Mouse (Mus musculus) hindbrain, embryonic 14.5 days (tissue): ENCODE data around the gene Gm28042. TPM values are rescaled to one million over a fixed set of nuclear protein-coding genes. Genes with fewer than 3 reads are reported as not detected.

Experiments
- ATAC-seq: fragments of 200-750 bp; cut with Nextera tagmentation; 2 replicates; pipeline ENCODE4 v1.8.0; 2017; ENCODE audit warnings: moderate number of reproducible peaks, mild to moderate bottlenecking, moderate TSS enrichment, moderate library complexity; ENCODE audit not compliant: low FRiP score
- DNase-seq: peaks from one replicate; pipeline ENCODE4 v3.0.0-alpha.2; 2015; ENCODE audit warnings: low spot score
- H3K27ac ChIP-seq: fragments of 300-500 bp; sonication (generic); 2 replicates; pipeline ENCODE4 v1.5.1; 2014; ENCODE audit warnings: mild to moderate bottlenecking, moderate library complexity
- H3K27me3 ChIP-seq: fragments of 300-500 bp; sonication (generic); 2 replicates; pipeline ENCODE4 v1.6.1; 2014; ENCODE audit warnings: mild to moderate bottlenecking, low read length, mixed read lengths; ENCODE audit not compliant: control insufficient read depth, insufficient read depth
- H3K36me3 ChIP-seq: fragments of 300-500 bp; sonication (generic); replicated peaks from 2 replicates; pipeline ENCODE4 v1.6.1; 2014; ENCODE audit not compliant: control insufficient read depth, insufficient read depth
- H3K4me1 ChIP-seq: fragments of 300-500 bp; sonication (generic); replicated peaks from 2 replicates; pipeline ENCODE4 v1.6.1; 2014; ENCODE audit warnings: antibody characterized with exemption, low read length, mixed read lengths; ENCODE audit not compliant: control insufficient read depth, insufficient read depth
- H3K4me2 ChIP-seq: fragments of 300-500 bp; sonication (generic); replicated peaks from 2 replicates; pipeline ENCODE4 v1.6.1; 2014; ENCODE audit warnings: mild to moderate bottlenecking, moderate library complexity
- H3K4me3 ChIP-seq: fragments of 300-500 bp; sonication (generic); replicated peaks from 2 replicates; pipeline ENCODE4 v1.5.1; 2014; ENCODE audit warnings: mild to moderate bottlenecking, low read length
- H3K9ac ChIP-seq: fragments of 300-500 bp; sonication (generic); 2 replicates; pipeline ENCODE4 v1.6.1; 2014
- H3K9me3 ChIP-seq: fragments of 300-500 bp; sonication (generic); 2 replicates; pipeline ENCODE4 v1.6.1; 2016; ENCODE audit warnings: low read length; ENCODE audit not compliant: control insufficient read depth
- WGBS: fragments of 180-500 bp; shearing (Covaris S2); extraction: QIAGEN DNeasy Blood & Tissue Kit; methylation state at CpG from one replicate; pipeline ENCODE4 v1.1.7; 2014; 5-methylcytosine and 5-hydroxymethylcytosine counted together
- polyA plus RNA-seq: library from polyadenylated mRNA; unstranded; fragments of >200 nt; fragmentation: Nextera tagmentation; extraction: Ambion mirVana; gene quantifications from 2 replicates; pipeline ENCODE4 v1.2.1, GENCODE M21; 2014

The Gm28042 gene
- polyA plus RNA-seq, 1 experiment from 2014 or later = 4.0 TPM

DNA sequence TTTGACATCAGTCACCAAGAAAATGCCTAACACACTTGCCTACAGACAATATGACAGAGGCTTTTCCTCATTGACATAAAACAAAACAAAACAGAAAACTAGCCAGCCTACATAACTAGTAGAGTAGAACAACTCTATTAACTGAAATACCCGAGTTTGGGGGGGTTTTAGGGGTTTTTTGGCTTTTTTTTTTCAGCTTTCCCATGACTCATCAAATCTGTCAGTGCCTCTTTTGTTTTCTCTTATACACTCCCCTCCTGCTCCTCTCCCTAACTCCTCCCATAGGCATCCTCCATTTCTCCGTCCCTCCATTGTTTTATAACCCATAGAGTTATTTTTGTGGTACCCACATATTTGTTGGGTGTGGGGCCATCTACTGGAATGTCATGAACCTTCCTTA, 33.8 kb upstream of the Gm28042 start:
- 43% methylated on average over 2 of the region's 2 CpGs for WGBS

DNA sequence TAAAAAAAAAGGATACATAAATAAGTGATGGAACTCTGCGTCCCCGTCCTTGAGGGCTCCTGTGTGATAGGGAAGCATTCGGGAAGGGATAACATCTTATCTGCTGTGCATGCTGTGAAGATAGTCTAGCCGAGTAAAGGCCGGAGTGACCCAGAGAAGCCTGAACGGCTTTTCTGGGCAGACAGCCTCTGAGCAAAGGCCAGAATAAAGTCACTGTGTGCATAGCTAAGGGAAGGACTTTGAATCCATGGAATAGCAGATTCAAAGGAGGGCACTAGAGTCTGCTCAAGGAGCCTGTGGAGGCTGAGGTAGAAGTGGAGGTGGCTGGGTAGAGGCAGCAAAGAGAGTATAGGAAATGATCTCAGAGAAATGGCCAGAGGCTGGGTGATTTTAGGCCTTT, 32.5 kb upstream of the Gm28042 start:
- Histone ChIP-seq H3K4me3 (no peak overlapping the region), H3K27me3 (no peaks in the 10 kb centered on the region), H3K27ac (peak overlapping the region; percentile 73), H3K9me3 (no peaks in the 10 kb centered on the region), H3K9ac (no peak overlapping the region), H3K4me2 (no peak overlapping the region), H3K4me1 (0 out of 2 replicates have a peak, but pooled peaks cover 7% of the 10 kb centered on the region), H3K36me3 (no peaks in the 10 kb centered on the region; the same call in 1 of the 2 replicates)
- ATAC-seq (no peak), DNase-seq (no peak)
- 89% methylated on average over 6 of the region's 6 CpGs for WGBS

More for the DNA sequence above, 33.8 kb upstream of the Gm28042 start:
- H3K4me1 ChIP-seq = 0 out of 2 replicates have a peak, but pooled peaks cover 7% of the 10 kb centered on the region
- no peak overlapping the region for H3K9ac ChIP-seq
- no peaks in the 10 kb centered on the region for H3K27me3 ChIP-seq
- no peak for DNase-seq
- no peak overlapping the region for H3K4me3 ChIP-seq
- no peak overlapping the region for H3K27ac ChIP-seq
- no peak overlapping the region for H3K4me2 ChIP-seq
- no peaks in the 10 kb centered on the region for H3K36me3 ChIP-seq
- no peaks in the 10 kb centered on the region for H3K9me3 ChIP-seq
- ATAC-seq = no peak

DNA sequence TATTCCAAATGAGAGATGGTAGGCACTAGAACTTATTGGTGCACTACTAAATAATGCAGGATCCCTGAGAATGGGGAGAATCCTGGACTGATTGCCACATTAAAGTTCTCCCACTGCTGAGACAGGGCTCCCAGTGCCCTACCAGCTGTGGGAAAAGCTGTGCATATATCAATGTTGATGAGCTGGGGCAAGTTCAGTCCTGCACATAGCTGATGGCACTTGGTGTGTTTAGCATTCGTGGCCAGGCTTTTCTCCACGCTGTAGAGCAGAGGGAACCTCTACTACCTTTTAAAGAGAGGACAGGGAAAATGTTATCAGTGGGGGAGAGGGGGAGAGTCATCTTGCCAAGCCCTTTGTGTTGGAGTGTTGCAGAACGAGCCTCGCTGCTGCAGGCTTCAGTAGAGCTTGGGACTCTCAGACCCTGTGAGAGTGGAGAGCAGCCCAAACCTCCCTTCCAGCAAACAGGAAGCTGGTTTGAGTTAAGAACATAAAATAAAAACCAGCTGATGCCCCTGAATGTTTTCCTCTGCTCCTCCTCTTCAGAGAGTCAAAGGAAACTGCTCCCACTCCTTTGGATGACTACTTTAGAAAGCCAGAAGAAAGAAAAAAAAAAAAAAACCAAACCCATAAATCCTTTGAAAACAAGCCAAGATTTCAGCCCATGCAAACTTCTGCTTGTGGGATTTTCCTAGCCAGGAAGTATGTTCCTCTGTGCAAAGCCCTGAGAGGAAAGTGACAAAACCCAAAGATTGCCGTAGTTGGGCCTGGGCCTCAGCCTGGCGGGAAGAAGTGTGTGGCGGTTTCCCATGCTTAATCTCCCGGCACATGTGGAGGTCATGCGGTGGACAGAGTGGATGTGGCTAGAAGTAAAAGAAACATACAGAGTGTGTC, 31.7 kb upstream of the Gm28042 start:
- Histone ChIP-seq H3K9me3 (no peaks in the 10 kb centered on the region), H3K9ac (no peak overlapping the region), H3K27ac (peak overlapping the region; percentile 73), H3K4me2 (no peak overlapping the region), H3K4me3 (no peak overlapping the region), H3K27me3 (no peaks in the 10 kb centered on the region), H3K4me1 (0 out of 2 replicates have a peak, but pooled peaks cover 7% of the 10 kb centered on the region), H3K36me3 (no peaks in the 10 kb centered on the region; the same call in 1 of the 2 replicates)
- ATAC-seq (no peak), DNase-seq (no peak)
- WGBS = 66% methylated on average over 9 of the region's 9 CpGs

DNA sequence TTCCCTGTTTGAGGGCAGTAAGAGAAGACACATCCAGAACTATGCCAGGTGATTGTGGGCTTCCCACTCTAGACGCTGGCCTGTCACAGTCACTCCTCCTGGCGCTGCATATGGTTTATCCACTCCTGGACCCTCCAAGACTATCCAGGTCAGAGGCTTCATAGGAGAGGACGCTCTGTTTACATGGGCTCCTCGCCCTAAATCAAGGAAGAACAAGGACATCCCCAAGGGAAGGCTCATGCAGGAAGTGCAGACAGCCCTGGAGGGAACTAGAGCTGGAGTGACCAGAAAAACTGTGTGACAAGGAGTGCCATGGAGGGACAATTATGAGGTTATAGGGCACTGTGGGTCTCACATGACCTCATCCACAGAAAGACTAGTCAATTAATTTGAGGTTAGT, 29.9 kb upstream of the Gm28042 start:
- Histone ChIP-seq H3K9ac (no peak overlapping the region), H3K9me3 (no peaks in the 10 kb centered on the region), H3K36me3 (no peaks in the 10 kb centered on the region; the same call in 1 of the 2 replicates), H3K27me3 (no peaks in the 10 kb centered on the region), H3K4me3 (no peak overlapping the region), H3K4me2 (no peak overlapping the region), H3K4me1 (0 out of 2 replicates have a peak, but pooled peaks cover 7% of the 10 kb centered on the region), H3K27ac (no peak overlapping the region)
- DNase-seq (no peak), ATAC-seq (no peak)
- 84% methylated on average over 4 of the region's 4 CpGs for WGBS

DNA sequence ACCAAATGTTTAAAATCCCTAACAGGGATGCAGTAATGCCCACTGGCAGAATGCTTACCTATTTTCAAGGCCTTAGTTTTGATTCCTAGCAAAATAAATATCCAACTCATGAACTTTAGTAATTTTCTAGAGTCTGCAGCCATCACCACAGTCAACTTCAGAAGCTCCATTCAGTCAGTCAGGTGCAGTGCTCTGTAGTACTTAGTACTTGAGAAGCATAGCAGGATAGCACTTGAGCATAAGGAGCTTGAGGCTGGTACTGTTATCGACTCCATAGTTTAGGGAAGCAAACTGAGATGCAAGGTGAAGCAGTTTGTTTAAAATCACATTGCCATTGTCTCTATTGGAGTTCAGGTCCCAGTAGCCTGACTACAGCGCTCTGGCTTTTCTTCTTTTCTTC, 27.6 kb upstream of the Gm28042 start:
- no peak overlapping the region for H3K4me2 ChIP-seq
- WGBS = 91% methylated on average over 2 of the region's 2 CpGs
- H3K9ac ChIP-seq = no peak overlapping the region
- H3K9me3 ChIP-seq = no peaks in the 10 kb centered on the region
- H3K4me3 ChIP-seq = no peak overlapping the region
- ATAC-seq = no peak
- no peak overlapping the region for H3K27ac ChIP-seq
- H3K27me3 ChIP-seq = no peaks in the 10 kb centered on the region
- H3K4me1 ChIP-seq = 0 out of 2 replicates have a peak, but pooled peaks cover 7% of the 10 kb centered on the region
- H3K36me3 ChIP-seq = no peaks in the 10 kb centered on the region; the same call in 1 of the 2 replicates
- no peak for DNase-seq

DNA sequence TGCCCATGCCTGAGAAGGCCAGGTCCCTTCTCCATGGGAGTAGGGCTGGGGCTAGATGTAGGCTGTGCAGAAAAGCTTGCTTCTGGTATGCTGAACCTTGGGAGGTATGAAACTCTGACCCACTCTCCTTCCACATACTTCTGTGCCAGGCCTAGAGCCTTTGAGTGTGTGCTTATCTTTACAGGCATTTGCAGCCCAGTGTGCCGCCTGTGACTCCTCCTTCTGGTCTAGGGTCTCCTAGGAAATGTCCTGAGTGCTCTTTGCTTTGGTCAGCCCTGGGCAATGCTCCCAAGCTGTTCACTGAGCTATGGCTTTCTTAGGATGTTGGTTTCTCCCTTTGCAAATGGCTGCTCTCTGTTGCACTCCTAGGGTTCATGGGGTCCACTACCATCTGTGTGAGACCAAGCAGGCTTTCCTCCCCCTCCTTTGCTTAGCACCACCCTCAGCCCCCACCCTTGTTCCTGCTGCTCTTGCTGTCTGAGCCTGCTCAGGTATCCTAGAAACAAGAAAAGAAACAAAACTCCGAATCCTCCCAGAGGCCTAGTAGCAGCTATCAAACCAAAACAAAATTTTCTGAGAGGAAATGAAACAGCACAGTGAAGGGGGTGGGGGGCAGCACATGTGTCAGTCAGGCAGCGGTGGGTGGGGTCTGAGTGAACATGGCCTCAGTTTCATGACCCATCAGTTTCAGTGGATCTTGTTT, 26.3 kb upstream of the Gm28042 start:
- ATAC-seq = no peak
- H3K27me3 ChIP-seq = no peaks in the 10 kb centered on the region
- no peaks in the 10 kb centered on the region for H3K4me1 ChIP-seq
- no peak for DNase-seq
- H3K27ac ChIP-seq = no peak overlapping the region
- no peak overlapping the region for H3K9ac ChIP-seq
- no peak overlapping the region for H3K4me3 ChIP-seq
- WGBS = 80% methylated on average over 3 of the region's 3 CpGs
- no peak overlapping the region for H3K4me2 ChIP-seq
- no peaks in the 10 kb centered on the region for H3K9me3 ChIP-seq
- no peaks in the 10 kb centered on the region; the same call in 1 of the 2 replicates for H3K36me3 ChIP-seq

DNA sequence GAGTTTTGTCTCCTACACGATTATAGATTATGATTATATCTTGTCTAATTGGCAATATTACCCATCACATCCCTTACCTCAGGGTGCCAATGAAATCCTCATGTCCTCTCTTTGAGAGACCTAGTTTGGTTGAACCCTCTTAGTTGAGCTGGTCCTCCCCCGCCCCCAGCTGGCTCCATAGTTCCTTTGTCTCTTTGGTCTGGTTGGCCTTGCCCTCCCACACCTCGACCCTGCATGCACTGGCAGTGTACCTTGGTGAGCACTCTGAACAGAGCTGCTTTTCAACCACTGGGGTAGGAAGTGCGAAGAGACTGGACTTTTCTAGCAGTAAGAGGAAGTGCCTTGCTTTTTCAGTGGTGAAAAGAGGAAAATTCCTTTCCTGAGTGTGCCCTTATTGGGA, 25.3 kb upstream of the Gm28042 start:
- H3K9me3 ChIP-seq = no peaks in the 10 kb centered on the region
- DNase-seq (no peak), ATAC-seq (no peak)
- WGBS = 76% methylated on average over 4 of the region's 4 CpGs
- no peak overlapping the region for H3K9ac ChIP-seq
- H3K36me3 ChIP-seq = no peaks in the 10 kb centered on the region; the same call in 1 of the 2 replicates
- H3K4me3 ChIP-seq = no peak overlapping the region
- no peaks in the 10 kb centered on the region for H3K4me1 ChIP-seq
- no peaks in the 10 kb centered on the region for H3K27me3 ChIP-seq
- no peak overlapping the region for H3K4me2 ChIP-seq
- no peak overlapping the region for H3K27ac ChIP-seq

DNA sequence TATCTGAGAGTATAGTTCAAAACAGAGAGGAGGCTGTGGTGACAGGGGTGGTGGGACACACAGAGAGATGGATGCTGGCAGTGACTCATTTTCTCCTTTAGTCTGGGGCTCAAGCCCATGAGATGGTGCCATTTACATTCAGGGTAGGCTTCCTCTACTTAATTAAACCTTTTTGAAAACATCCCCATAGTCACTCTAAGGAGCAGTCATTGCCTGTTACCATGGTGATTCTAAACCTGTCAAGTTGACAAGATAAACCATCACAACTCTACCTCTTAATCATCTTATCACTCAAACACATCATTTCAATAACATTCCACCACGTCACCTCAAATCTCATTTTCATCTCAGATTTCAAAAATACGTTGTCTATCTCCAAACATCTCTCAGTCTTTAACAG, 23.3 kb upstream of the Gm28042 start:
- no peaks in the 10 kb centered on the region for H3K27me3 ChIP-seq
- H3K4me2 ChIP-seq = no peak overlapping the region
- no peak for DNase-seq
- H3K9ac ChIP-seq = no peak overlapping the region
- no peak for ATAC-seq
- no peaks in the 10 kb centered on the region for H3K9me3 ChIP-seq
- no peak overlapping the region for H3K27ac ChIP-seq
- H3K4me3 ChIP-seq = no peak overlapping the region
- no peaks in the 10 kb centered on the region for H3K4me1 ChIP-seq
- H3K36me3 ChIP-seq = no peaks in the 10 kb centered on the region; the same call in 1 of the 2 replicates
- WGBS = 79% methylated on average over 2 of the region's 2 CpGs

DNA sequence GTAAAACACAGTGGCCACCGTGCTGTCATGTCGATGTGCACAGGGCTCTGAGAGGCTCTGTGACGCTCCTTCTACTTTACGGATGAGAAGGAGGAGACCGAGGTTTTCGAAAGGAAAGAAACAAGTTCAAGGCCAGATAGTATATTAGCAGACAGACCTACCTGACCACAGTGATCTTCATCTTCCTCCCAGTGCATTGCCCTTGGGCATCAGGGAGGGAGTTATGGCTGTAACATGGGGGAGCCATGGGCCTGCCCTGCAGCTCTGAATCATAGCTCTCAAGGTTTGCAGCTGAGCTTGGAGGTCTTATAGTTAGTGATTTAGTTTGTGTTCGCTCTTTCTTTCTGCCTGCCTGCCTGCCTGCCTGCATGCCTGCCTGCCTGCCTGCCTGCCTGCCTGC, 20.6 kb upstream of the Gm28042 start:
- no peaks in the 10 kb centered on the region for H3K4me1 ChIP-seq
- H3K4me2 ChIP-seq = no peak overlapping the region
- H3K27ac ChIP-seq = no peak overlapping the region
- ATAC-seq = no peak
- no peaks in the 10 kb centered on the region for H3K9me3 ChIP-seq
- no peaks in the 10 kb centered on the region; the same call in 1 of the 2 replicates for H3K36me3 ChIP-seq
- no peak overlapping the region for H3K9ac ChIP-seq
- 93% methylated on average over 7 of the region's 7 CpGs for WGBS
- no peak for DNase-seq
- H3K27me3 ChIP-seq = no peaks in the 10 kb centered on the region
- no peak overlapping the region for H3K4me3 ChIP-seq
